Mouse (Mus musculus) stomach, embryonic 15.5 days (tissue): ENCODE measurements around the gene Cryge. TPM values are rescaled to one million over a fixed set of nuclear protein-coding genes. Genes with fewer than 3 reads are reported as not detected.

Experiments
- ATAC-seq: fragments of 200-750 bp; cut with Nextera tagmentation; 2 replicates; pipeline ENCODE4 v1.8.0; 2017; ENCODE audit warnings: low read depth, moderate number of reproducible peaks, moderate TSS enrichment; ENCODE audit not compliant: insufficient read depth, low FRiP score
- H3K27ac ChIP-seq: fragments of 300-500 bp; sonication (generic); 2 replicates; pipeline ENCODE4 v1.5.1; 2015; ENCODE audit warnings: mild to moderate bottlenecking, inconsistent platforms
- H3K27me3 ChIP-seq: fragments of 300-500 bp; sonication (generic); replicated peaks from 2 replicates; pipeline ENCODE4 v1.6.1; 2015; ENCODE audit warnings: inconsistent platforms
- H3K36me3 ChIP-seq: fragments of 300-500 bp; sonication (generic); 2 replicates; pipeline ENCODE4 v1.6.1; 2015; ENCODE audit warnings: inconsistent platforms
- H3K4me1 ChIP-seq: fragments of 300-500 bp; sonication (generic); 2 replicates; pipeline ENCODE4 v1.6.1; 2015; ENCODE audit warnings: inconsistent platforms
- H3K4me2 ChIP-seq: fragments of 300-500 bp; sonication (generic); 2 replicates; pipeline ENCODE4 v1.6.1; 2015; ENCODE audit warnings: mild to moderate bottlenecking, inconsistent platforms
- H3K4me3 ChIP-seq: fragments of 300-500 bp; sonication (generic); replicated peaks from 2 replicates; pipeline ENCODE4 v1.5.1; 2015; ENCODE audit warnings: inconsistent platforms
- H3K9ac ChIP-seq: fragments of 300-500 bp; sonication (generic); 2 replicates; pipeline ENCODE4 v1.6.1; 2015; ENCODE audit warnings: inconsistent platforms
- H3K9me3 ChIP-seq: fragments of 300-500 bp; sonication (generic); 2 replicates; pipeline ENCODE4 v1.6.1; 2016; ENCODE audit warnings: inconsistent platforms
- whole genome bisulfite sequencing: fragments of 180-500 bp; shearing (Covaris S2); methylation state at CpG from one replicate; pipeline ENCODE4 v1.1.7; 2015; 5-methylcytosine and 5-hydroxymethylcytosine counted together
- polyA plus RNA-seq: library from polyadenylated mRNA; unstranded; fragments of >200 nt; fragmentation: Nextera tagmentation; extraction: Ambion mirVana; gene quantifications from 2 replicates; pipeline ENCODE4 v1.2.1, GENCODE M21; 2015

Gene Cryge
- polyA plus RNA-seq, 1 experiment from 2014 or later, result not detected

GRCm38 (mm10) chr1:65051696-65052095 lies 747 bp upstream of the Cryge start:
- WGBS, result 57% methylated on average over 7 of the region's 7 CpGs
- ATAC-seq, result no peak
- H3K27ac ChIP-seq, result no peak overlapping the region

GRCm38 (mm10) chr1:65048781-65049180 lies 2.2 kb downstream of the Cryge start:
- Histone ChIP-seq H3K9ac (no peak overlapping the region), H3K4me3 (no peak overlapping the region), H3K27me3 (no peaks in the 10 kb centered on the region), H3K4me1 (no peaks in the 10 kb centered on the region), H3K9me3 (no peaks in the 10 kb centered on the region), H3K27ac (no peak overlapping the region), H3K36me3 (no peaks in the 10 kb centered on the region), H3K4me2 (no peak overlapping the region)
- no peak for ATAC-seq
- 50% methylated on average over 12 of the region's 12 CpGs for WGBS

More at GRCm38 (mm10) chr1:65051696-65052095, 747 bp upstream of the Cryge start:
- Histone ChIP-seq H3K9me3 (no peaks in the 10 kb centered on the region), H3K36me3 (no peaks in the 10 kb centered on the region), H3K27me3 (no peaks in the 10 kb centered on the region), H3K4me3 (no peak overlapping the region), H3K4me2 (no peak overlapping the region), H3K4me1 (no peaks in the 10 kb centered on the region), H3K9ac (no peak overlapping the region)

- Histone ChIP-seq H3K4me2 (no peak overlapping the region; the same call in 1 of the 2 replicates), H3K4me3 (no peak overlapping the region), H3K36me3 (no peaks in the 10 kb centered on the region), H3K27ac (no peak overlapping the region), H3K27me3 (no peaks in the 10 kb centered on the region), H3K9me3 (no peaks in the 10 kb centered on the region), H3K4me1 (no peaks in the 10 kb centered on the region), H3K9ac (no peak overlapping the region)
- no peak for ATAC-seq
- WGBS, result 36% methylated on average over 8 of the region's 8 CpGs
Measured at GRCm38 (mm10) chr1:65046401-65047109, 4.4 kb downstream of the Cryge start.

GRCm38 (mm10) chr1:65043433-65043832 lies 7.5 kb downstream of the Cryge start:
- ATAC-seq, result no peak
- no peaks in the 10 kb centered on the region for H3K9me3 ChIP-seq

GRCm38 (mm10) chr1:65041837-65042236 lies 9.1 kb downstream of the Cryge start:
- H3K27ac ChIP-seq, result no peak overlapping the region
- H3K4me1 ChIP-seq, result no peaks in the 10 kb centered on the region
- no peak for ATAC-seq
- H3K27me3 ChIP-seq, result no peaks in the 10 kb centered on the region
- H3K36me3 ChIP-seq, result no peaks in the 10 kb centered on the region
- H3K9me3 ChIP-seq, result no peaks in the 10 kb centered on the region
- 89% methylated on average over 3 of the region's 3 CpGs for WGBS
- no peak overlapping the region for H3K4me2 ChIP-seq
- no peak overlapping the region for H3K4me3 ChIP-seq
- no peak overlapping the region for H3K9ac ChIP-seq

More at GRCm38 (mm10) chr1:65043433-65043832, 7.5 kb downstream of the Cryge start:
- H3K4me3 ChIP-seq, result no peak overlapping the region
- H3K27ac ChIP-seq, result no peak overlapping the region
- no peak overlapping the region for H3K9ac ChIP-seq
- H3K4me2 ChIP-seq, result no peak overlapping the region
- H3K36me3 ChIP-seq, result no peaks in the 10 kb centered on the region
- WGBS, result 84% methylated on average over 2 of the region's 2 CpGs
- no peaks in the 10 kb centered on the region for H3K27me3 ChIP-seq
- H3K4me1 ChIP-seq, result no peaks in the 10 kb centered on the region

- Histone ChIP-seq H3K4me2 (no peak overlapping the region), H3K9me3 (no peaks in the 10 kb centered on the region), H3K4me1 (no peaks in the 10 kb centered on the region), H3K9ac (no peak overlapping the region), H3K27ac (no peak overlapping the region), H3K4me3 (no peak overlapping the region), H3K36me3 (no peaks in the 10 kb centered on the region), H3K27me3 (no peaks in the 10 kb centered on the region)
- ATAC-seq, result no peak
- 64% methylated on average over 6 of the region's 6 CpGs for WGBS
Measured at GRCm38 (mm10) chr1:65040806-65041205, 10.1 kb downstream of the Cryge start.

- ATAC-seq, result no peak
- no peak overlapping the region for H3K4me3 ChIP-seq
- H3K36me3 ChIP-seq, result no peaks in the 10 kb centered on the region
- no peak overlapping the region for H3K27ac ChIP-seq
- no peak overlapping the region for H3K9ac ChIP-seq
- no peaks in the 10 kb centered on the region for H3K9me3 ChIP-seq
- 72% methylated on average over 3 of the region's 3 CpGs for WGBS
- H3K4me2 ChIP-seq, result no peak overlapping the region
- H3K4me1 ChIP-seq, result no peaks in the 10 kb centered on the region
- H3K27me3 ChIP-seq, result no peaks in the 10 kb centered on the region
Measured at GRCm38 (mm10) chr1:65039679-65040078, 11.3 kb downstream of the Cryge start.

- no peaks in the 10 kb centered on the region for H3K36me3 ChIP-seq
- no peaks in the 10 kb centered on the region for H3K9me3 ChIP-seq
- H3K4me3 ChIP-seq, result no peak overlapping the region
- 40% methylated on average over 2 of the region's 2 CpGs for WGBS
- H3K9ac ChIP-seq, result no peak overlapping the region
- H3K27ac ChIP-seq, result no peak overlapping the region
- H3K4me2 ChIP-seq, result no peak overlapping the region
- H3K27me3 ChIP-seq, result no peaks in the 10 kb centered on the region
- no peaks in the 10 kb centered on the region for H3K4me1 ChIP-seq
- no peak for ATAC-seq
Measured at GRCm38 (mm10) chr1:65037542-65037941, 13.4 kb downstream of the Cryge start.

GRCm38 (mm10) chr1:65035513-65035912 lies 15.4 kb downstream of the Cryge start:
- H3K27me3 ChIP-seq, result no peaks in the 10 kb centered on the region
- no peak for ATAC-seq
- 16% methylated on average over 3 of the region's 3 CpGs for WGBS
- H3K4me3 ChIP-seq, result no peak overlapping the region
- H3K4me1 ChIP-seq, result no peaks in the 10 kb centered on the region
- H3K27ac ChIP-seq, result no peak overlapping the region
- no peaks in the 10 kb centered on the region for H3K9me3 ChIP-seq
- H3K4me2 ChIP-seq, result no peak overlapping the region
- H3K9ac ChIP-seq, result no peak overlapping the region
- H3K36me3 ChIP-seq, result no peaks in the 10 kb centered on the region

- Histone ChIP-seq H3K36me3 (no peaks in the 10 kb centered on the region), H3K27ac (no peak within 1 kb of the TSS), H3K27me3 (no peaks in the 10 kb centered on the region), H3K4me2 (no peak within 1 kb of the TSS), H3K4me1 (no peaks in the 10 kb centered on the region), H3K9ac (no peak within 1 kb of the TSS), H3K9me3 (no peaks in the 10 kb centered on the region), H3K4me3 (no peak within 1 kb of the TSS)
- ATAC-seq, result no peak
Measured at GRCm38 (mm10) chr1:65032641-65033040, 18.3 kb downstream of the Cryge start, which contains the start of gene Akr1cl. TSS of gene Akr1cl (minus strand) at chr1:65032759.

- H3K9me3 ChIP-seq, result no peaks in the 10 kb centered on the region
- H3K27ac ChIP-seq, result no peak overlapping the region
- WGBS, result 63% methylated on average over 9 of the region's 9 CpGs
- no peaks in the 10 kb centered on the region for H3K4me1 ChIP-seq
- H3K4me3 ChIP-seq, result no peak overlapping the region
- H3K4me2 ChIP-seq, result no peak overlapping the region
- no peak for ATAC-seq
- no peak overlapping the region for H3K9ac ChIP-seq
- H3K27me3 ChIP-seq, result no peaks in the 10 kb centered on the region
- H3K36me3 ChIP-seq, result no peaks in the 10 kb centered on the region
Measured at GRCm38 (mm10) chr1:65028206-65028605, 22.7 kb downstream of the Cryge start.

- no peak overlapping the region for H3K4me3 ChIP-seq
Measured at GRCm38 (mm10) chr1:65012726-65013125, 38.2 kb downstream of the Cryge start.

More at GRCm38 (mm10) chr1:65012726-65013125, 38.2 kb downstream of the Cryge start:
- Histone ChIP-seq H3K36me3 (no peaks in the 10 kb centered on the region), H3K4me1 (no peaks in the 10 kb centered on the region), H3K9me3 (no peaks in the 10 kb centered on the region), H3K27me3 (no peaks in the 10 kb centered on the region), H3K4me2 (no peak overlapping the region), H3K9ac (no peak overlapping the region), H3K27ac (no peak overlapping the region)
- no peak for ATAC-seq
- WGBS, result 82% methylated on average over 4 of the region's 4 CpGs
